Mouse (Mus musculus): ENCODE results near the gene Olfr1090.

Olfr1090 gene

DNA sequence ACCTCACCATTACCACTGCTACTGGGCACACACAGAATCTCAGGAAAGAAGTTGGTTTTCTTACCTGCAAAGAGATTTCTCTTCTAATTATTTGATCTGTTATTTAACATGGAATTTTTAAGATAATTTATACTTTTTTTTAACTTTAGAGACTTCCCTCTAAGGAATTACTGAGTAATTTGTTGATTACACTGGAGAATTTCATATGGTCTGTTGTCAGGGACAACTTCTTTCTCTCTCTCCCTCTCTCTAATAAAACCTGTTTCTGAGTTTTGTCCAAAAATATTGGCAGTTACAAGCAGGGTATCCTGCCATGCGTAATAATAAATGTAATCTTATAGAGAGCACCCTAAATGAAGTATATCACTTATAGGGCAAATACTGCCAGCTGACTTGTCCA, at the start of gene Olfr1090:
Olfr1090 (minus strand) TSS at position 101 of the 400 bp plus-strand sequence.
- DNase-seq (ENCODE audit: low spot score in 2 of 2), result no peak

DNA sequence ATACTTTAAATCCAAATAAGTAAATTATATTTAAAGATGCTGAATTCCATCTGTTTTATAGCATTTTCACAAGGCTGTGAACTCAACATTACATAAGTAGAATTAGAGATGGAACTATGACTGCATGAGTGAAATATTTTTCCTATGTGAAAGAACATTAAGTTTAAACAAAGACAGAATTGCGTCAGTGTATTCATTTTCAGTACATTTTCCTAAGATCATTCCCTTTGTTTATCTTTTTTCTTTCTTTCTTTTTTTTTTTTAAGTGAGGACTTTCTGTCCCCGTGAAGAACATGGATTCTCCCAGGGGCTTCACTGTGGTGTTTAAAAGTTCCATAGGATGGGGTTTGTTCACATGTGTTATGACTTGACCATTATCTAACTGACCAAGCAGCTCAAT, 23.4 kb upstream of the Olfr1090 start, which contains the start of gene Olfr1093:
Olfr1093 (plus strand) TSS at position 301 of the 400 bp plus-strand sequence.
- no peak for DNase-seq (ENCODE audit: low spot score in 2 of 2)

DNA sequence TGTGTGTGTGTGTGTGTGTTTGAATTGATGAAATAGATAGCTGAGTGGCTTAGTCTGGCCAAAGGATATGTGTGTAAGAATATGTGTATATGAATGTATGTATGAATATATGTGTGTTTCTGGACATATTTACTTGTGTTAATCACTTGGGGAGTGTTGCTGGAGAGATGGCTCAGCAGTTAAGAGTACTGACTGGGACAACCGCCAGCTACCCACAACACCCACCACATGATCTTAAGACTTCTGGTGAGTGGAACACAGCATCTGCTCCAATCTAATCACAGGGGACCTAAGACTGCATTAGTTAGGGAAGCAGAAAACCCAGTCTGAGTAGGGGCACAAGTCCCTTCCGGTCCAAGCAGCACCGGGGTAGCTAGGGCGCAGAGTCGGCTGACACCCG, 2.3 kb upstream of the Olfr1090 start:
- no peak for DNase-seq (ENCODE audit: low spot score in 2 of 2)

DNA sequence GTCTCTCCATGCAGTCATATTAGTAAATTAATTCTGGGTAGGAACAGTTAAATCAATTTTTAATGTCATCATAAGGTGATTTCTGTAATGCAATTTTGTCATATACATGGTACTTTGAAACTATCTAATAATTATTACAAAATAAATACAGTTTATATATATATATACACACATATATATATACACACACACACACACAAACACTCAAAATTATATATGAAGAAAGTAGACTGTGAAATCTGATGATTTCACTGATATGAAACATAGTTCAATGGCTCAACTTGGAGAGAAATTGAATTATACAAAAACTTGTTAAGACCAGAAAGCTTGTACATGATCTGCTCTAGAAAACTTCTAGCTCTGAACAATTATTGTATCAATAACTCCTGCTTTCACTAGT, 25.2 kb downstream of the Olfr1090 start, which contains the start of gene Olfr1089:
Olfr1089 (minus strand) TSS at position 101 of the 400 bp plus-strand sequence.
- DNase-seq (ENCODE audit: low spot score in 2 of 2), result no peak

Data from urinary bladder, postnatal 36 days (tissue).